Mouse (Mus musculus) lung, embryonic 16.5 days (tissue): Measurements from ENCODE around the gene Aldh16a1. TPM values are rescaled to one million over a fixed set of nuclear protein-coding genes. Genes with fewer than 3 reads are reported as not detected.
A peak's percentile ranks its signal among the peaks of the same experiment; 100 is the strongest.

ENCODE experiments used
- ATAC-seq: fragments of 200-750 bp; cut with Nextera tagmentation; 2 replicates; pipeline ENCODE4 v1.8.0; 2017; ENCODE audit warnings: low read depth, mild to moderate bottlenecking, moderate library complexity
- H3K27ac ChIP-seq: fragments of 300-500 bp; sonication (generic); 2 replicates; pipeline ENCODE4 v1.5.1; 2014; ENCODE audit warnings: mild to moderate bottlenecking, control low read depth, low read length
- H3K27me3 ChIP-seq: fragments of 300-500 bp; sonication (generic); 2 replicates; pipeline ENCODE4 v1.6.1; 2014; ENCODE audit warnings: low read depth, low read length, mixed read lengths; ENCODE audit not compliant: control insufficient read depth, insufficient read depth
- H3K36me3 ChIP-seq: fragments of 300-500 bp; sonication (generic); 2 replicates; pipeline ENCODE4 v1.6.1; 2014; ENCODE audit warnings: low read length; ENCODE audit not compliant: control insufficient read depth, insufficient read depth
- H3K4me1 ChIP-seq: fragments of 300-500 bp; sonication (generic); replicated peaks from 2 replicates; pipeline ENCODE4 v1.6.1; 2014; ENCODE audit warnings: low read length, mixed read lengths; ENCODE audit not compliant: control insufficient read depth, insufficient read depth
- H3K4me2 ChIP-seq: fragments of 300-500 bp; sonication (generic); 2 replicates; pipeline ENCODE4 v1.6.1; 2014; ENCODE audit warnings: low read depth, low read length, control low read depth
- H3K4me3 ChIP-seq: fragments of 300-500 bp; sonication (generic); 2 replicates; pipeline ENCODE4 v1.5.1; 2014; ENCODE audit warnings: mild to moderate bottlenecking, low read length, control low read depth
- H3K9ac ChIP-seq: fragments of 300-500 bp; sonication (generic); 2 replicates; pipeline ENCODE4 v1.6.1; 2014; ENCODE audit warnings: low read length, control low read depth
- H3K9me3 ChIP-seq: fragments of 300-500 bp; sonication (generic); 2 replicates; pipeline ENCODE4 v1.6.1; 2016; ENCODE audit warnings: low read length; ENCODE audit not compliant: control insufficient read depth
- WGBS: fragments of 180-500 bp; shearing (Covaris S2); extraction: QIAGEN DNeasy Blood & Tissue Kit; methylation state at CpG from one replicate; pipeline ENCODE4 v1.1.7; 2014; 5-methylcytosine and 5-hydroxymethylcytosine counted together
- polyA plus RNA-seq: library from polyadenylated mRNA; unstranded; fragments of >200 nt; fragmentation: Nextera tagmentation; extraction: Ambion mirVana; gene quantifications from 2 replicates; pipeline ENCODE4 v1.2.1, GENCODE M21; 2015

Gene Aldh16a1
- polyA plus RNA-seq, 1 experiment from 2014 or later: 57.4 TPM

- WGBS: 93% methylated on average over 8 of the region's 8 CpGs
- no peak overlapping the region for H3K4me2 ChIP-seq
- peaks cover 4% of the 10 kb centered on the region for H3K4me1 ChIP-seq
- no peak overlapping the region for H3K4me3 ChIP-seq
- no peak for ATAC-seq
- no peaks in the 10 kb centered on the region for H3K9me3 ChIP-seq
- H3K27ac ChIP-seq: no peak overlapping the region
- no peak overlapping the region for H3K9ac ChIP-seq
- H3K36me3 ChIP-seq: peaks cover 5% of the 10 kb centered on the region; the same call in 1 of the 2 replicates
- H3K27me3 ChIP-seq: no peaks in the 10 kb centered on the region
Measured at GRCm38 (mm10) chr7:45145460-45145859, 8.9 kb downstream of the Aldh16a1 start.

DNA sequence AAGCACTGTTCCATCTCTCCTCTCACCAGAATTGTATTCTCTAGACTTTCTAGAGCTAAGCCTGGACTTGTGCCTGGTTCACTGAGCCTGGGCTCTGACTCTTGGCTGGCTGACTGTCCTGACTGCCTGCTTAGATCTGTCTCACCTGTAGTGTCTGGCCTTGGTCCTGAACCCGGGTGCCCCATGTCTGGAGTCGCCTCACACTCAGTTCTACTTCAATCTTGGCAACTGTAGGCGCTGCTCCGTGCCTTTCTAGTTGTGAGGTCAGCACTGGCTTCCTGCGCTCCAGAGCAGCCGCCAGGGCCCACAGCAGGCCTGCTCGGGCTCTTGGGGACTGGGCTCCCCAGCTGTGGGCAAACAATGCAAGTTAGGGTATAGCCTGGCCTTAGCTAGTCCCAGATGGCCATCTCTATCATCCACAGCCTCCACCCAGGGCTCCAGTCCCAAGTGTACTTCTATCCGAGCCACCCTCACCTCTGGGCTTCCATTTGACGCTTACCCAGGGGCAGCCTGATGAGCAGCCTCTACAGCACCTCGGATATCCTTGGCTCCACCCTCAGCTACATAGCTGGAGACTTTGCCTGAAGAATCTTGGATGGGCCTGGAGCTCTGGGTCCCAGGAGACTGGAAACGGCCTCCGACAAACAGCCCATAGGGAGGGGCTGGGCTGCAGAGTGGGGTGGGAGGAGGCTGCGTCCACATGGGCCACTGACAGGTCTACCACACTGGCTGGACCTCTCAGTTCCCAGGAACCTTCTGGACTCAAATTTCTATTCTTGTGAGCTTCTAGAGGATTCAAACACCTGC lies 9.8 kb downstream of the Aldh16a1 start:
- no peak overlapping the region for H3K4me3 ChIP-seq
- no peak for ATAC-seq
- no peak overlapping the region for H3K9ac ChIP-seq
- H3K9me3 ChIP-seq: no peaks in the 10 kb centered on the region
- H3K4me2 ChIP-seq: no peak overlapping the region
- no peak overlapping the region for H3K27ac ChIP-seq
- WGBS: 83% methylated on average over 13 of the region's 13 CpGs
- no peaks in the 10 kb centered on the region for H3K27me3 ChIP-seq
- no peaks in the 10 kb centered on the region; the same call in 1 of the 2 replicates for H3K4me1 ChIP-seq
- H3K36me3 ChIP-seq: peaks cover 5% of the 10 kb centered on the region; the same call in 1 of the 2 replicates

- H3K9ac ChIP-seq: no peak overlapping the region
- peaks cover 5% of the 10 kb centered on the region; the same call in 1 of the 2 replicates for H3K36me3 ChIP-seq
- 85% methylated on average over 5 of the region's 5 CpGs for WGBS
Measured at GRCm38 (mm10) chr7:45141914-45142313, 12.5 kb downstream of the Aldh16a1 start.

DNA sequence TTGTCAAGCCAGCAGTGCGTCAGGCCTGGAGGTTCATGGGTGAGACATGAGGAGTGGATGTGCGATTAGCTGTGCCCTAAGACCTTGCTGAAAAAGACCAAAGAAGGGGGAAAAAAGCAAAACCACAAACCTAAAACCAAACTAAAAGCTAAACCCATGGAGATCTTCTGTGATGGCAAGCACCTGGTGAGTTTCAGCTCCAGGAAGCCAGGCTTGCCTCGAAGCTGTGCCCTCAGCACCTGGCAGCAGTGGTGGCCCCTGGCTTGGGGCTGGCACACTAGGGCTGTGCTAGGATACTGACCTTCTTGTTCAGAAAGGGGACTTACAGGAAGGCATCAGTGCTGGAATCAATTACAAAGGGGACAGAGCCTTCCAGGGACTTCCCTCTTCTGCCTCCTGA lies 13.1 kb downstream of the Aldh16a1 start:
- Histone ChIP-seq H3K9me3 (no peaks in the 10 kb centered on the region), H3K4me3 (no peak overlapping the region), H3K36me3 (peaks cover 5% of the 10 kb centered on the region; the same call in 1 of the 2 replicates), H3K4me1 (no peaks in the 10 kb centered on the region), H3K9ac (no peak overlapping the region), H3K4me2 (no peak overlapping the region), H3K27ac (no peak overlapping the region), H3K27me3 (no peaks in the 10 kb centered on the region)
- no peak for ATAC-seq
- WGBS: 86% methylated on average over 3 of the region's 3 CpGs

More at GRCm38 (mm10) chr7:45141914-45142313, 12.5 kb downstream of the Aldh16a1 start:
- no peaks in the 10 kb centered on the region for H3K9me3 ChIP-seq
- H3K27ac ChIP-seq: no peak overlapping the region
- H3K27me3 ChIP-seq: no peaks in the 10 kb centered on the region
- no peak overlapping the region for H3K4me3 ChIP-seq
- H3K4me1 ChIP-seq: no peaks in the 10 kb centered on the region
- no peak for ATAC-seq
- H3K4me2 ChIP-seq: no peak overlapping the region

DNA sequence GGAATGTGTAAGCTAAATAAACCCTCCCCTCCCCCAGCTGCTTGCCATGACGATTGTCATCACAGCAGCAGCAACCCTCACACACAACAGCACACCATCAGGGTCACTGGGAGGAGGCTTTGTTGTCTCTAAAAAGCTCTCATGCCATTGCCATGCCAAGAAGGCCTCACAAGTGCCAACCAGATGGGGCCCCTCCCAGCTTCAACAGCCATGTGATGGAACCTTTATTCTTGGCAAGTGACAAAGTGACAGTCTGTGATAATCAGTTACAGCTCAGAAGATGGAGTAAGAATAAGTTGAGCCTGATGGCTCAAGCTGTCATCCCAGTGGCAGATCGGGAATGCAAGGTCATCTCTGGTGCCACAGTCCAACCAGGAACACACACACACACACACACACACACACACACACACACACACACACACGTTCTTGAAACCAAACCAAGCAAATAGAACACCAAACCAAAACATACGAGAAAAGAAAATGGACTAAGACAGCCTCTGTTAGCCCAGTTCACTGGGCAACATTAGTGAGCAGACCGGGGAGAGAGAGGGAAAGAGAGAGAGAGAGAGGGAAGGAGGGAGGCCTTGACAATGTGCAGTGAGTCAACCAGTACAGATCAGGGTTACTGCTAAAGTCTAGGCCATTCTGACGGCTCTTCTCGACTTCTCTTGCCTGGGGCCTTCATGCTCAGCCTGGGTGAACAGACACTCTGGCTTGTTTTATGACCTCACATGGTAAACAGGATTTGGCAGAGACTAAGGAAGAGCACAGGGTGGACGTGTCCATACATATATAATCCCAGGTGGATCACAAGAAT lies 14.3 kb downstream of the Aldh16a1 start:
- H3K36me3 ChIP-seq: peaks cover 3% of the 10 kb centered on the region; the same call in 1 of the 2 replicates
- H3K27ac ChIP-seq: no peak overlapping the region
- no peaks in the 10 kb centered on the region for H3K9me3 ChIP-seq
- H3K4me3 ChIP-seq: no peak overlapping the region
- H3K4me1 ChIP-seq: no peaks in the 10 kb centered on the region; the same call in 1 of the 2 replicates
- WGBS: 67% methylated on average over 8 of the region's 8 CpGs
- ATAC-seq: no peak
- no peaks in the 10 kb centered on the region for H3K27me3 ChIP-seq
- no peak overlapping the region for H3K9ac ChIP-seq
- H3K4me2 ChIP-seq: no peak overlapping the region

DNA sequence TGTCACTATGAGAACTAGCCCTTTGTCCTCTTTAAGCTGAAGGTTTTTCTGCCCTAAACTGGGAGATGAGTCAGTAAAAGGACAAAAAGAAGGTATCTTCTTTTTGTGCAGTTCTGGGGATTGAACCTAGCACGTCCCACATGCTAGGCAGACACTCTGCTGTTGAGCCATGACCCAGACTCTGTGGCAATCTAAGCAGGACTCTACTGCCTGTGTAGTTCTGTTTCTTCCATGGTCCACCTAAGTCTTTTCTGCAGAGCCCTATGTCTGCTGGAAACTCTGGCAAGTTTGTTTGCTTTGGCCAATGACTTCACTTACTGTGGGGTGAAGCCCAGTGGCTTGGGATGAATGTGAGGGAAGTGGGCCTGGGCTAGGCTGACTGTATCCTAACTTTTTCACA lies 16.0 kb downstream of the Aldh16a1 start:
- peaks cover 3% of the 10 kb centered on the region; the same call in 1 of the 2 replicates for H3K36me3 ChIP-seq
- no peak overlapping the region for H3K27ac ChIP-seq
- no peaks in the 10 kb centered on the region for H3K27me3 ChIP-seq
- H3K9me3 ChIP-seq: no peaks in the 10 kb centered on the region
- no peak overlapping the region for H3K9ac ChIP-seq
- no peaks in the 10 kb centered on the region; the same call in 1 of the 2 replicates for H3K4me1 ChIP-seq
- WGBS: 79% methylated on average over 1 of the region's 1 CpGs
- no peak overlapping the region for H3K4me3 ChIP-seq
- no peak for ATAC-seq
- H3K4me2 ChIP-seq: no peak overlapping the region

DNA sequence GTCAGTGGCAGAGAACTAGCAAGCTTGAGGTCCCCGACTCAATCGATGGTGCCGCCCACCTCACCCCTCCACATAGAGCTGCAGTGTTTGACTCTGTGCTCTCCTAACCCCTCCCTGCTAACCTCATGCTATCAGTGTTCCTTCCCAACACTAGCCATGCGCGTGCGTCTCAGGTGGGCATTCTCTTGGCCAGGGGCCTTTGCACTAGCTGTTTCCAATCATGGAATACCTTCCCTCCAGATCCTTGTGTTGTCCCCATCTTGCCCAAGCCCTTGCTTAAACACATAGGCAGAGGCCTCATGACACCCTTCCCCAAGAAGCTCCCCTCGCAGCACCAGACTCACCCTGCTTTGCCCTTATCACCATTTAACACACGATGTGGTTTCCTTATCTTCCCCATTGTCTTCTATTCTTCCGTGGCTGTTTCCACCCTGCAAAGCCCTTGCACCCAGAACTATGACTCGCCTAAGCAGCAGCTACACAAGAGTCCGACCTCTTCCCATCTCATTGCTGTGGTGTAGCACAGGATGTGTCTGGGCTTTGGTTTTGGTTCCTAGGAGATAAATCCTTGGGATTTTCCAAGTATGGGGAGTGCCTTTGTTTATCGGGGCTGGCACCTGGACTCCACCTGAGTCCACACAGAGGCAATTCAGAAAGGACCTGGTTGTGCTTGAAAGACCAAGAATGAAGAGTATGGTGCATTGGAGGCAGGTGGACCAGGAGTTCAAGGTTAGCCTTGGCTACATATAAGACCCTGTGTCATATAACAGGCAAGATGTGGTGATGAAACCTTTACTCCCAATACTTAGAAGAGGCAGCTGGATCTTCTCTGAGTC lies 17.0 kb downstream of the Aldh16a1 start:
- Histone ChIP-seq H3K4me3 (no peak overlapping the region), H3K4me2 (no peak overlapping the region), H3K27me3 (no peaks in the 10 kb centered on the region), H3K9me3 (no peaks in the 10 kb centered on the region), H3K36me3 (peaks cover 2% of the 10 kb centered on the region; the same call in 1 of the 2 replicates), H3K9ac (no peak overlapping the region), H3K27ac (no peak overlapping the region), H3K4me1 (no peaks in the 10 kb centered on the region; the same call in 1 of the 2 replicates)
- WGBS: 67% methylated on average over 12 of the region's 12 CpGs
- no peak for ATAC-seq

DNA sequence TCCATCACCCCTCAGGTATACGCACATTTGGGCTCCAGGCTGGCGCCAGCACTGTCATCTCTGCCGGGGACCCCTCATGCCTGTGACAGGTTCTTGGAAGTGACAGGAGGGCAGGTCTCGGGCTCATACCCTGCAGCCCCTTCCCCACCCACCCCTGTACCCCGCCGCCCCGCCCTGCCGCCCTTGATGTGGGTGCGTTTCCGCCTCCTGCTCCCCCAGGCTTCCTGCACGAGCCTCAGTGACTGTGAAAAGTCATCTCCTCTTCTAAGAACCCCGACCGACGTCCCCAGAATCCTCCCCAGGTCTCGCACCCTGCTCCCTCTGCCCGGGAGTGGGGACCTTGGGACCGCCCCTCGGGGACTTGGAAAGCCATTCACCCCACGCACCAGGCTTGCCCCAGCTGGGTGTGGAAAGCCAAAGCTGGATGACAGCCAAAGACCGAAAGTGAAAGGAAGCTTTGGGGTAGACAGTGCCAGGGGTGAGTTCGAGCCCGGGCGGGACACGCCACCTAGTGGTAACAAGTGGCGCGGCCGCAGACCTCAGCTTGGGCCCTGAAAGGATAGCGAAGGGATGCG lies 18.3 kb downstream of the Aldh16a1 start, which contains the start of the genes Gm45713 and Flt3l:
Gene Gm45713 (minus strand): TSS at position 239 of the 575 bp plus-strand sequence.
Gene Flt3l (minus strand): TSS at position 440 of the 575 bp plus-strand sequence.
- Histone ChIP-seq H3K4me3 (peak within 1 kb of the TSS; percentile 72), H3K4me2 (peak within 1 kb of the TSS; percentile 88), H3K9ac (peak within 1 kb of the TSS; percentile 83), H3K4me1 (no peaks in the 10 kb centered on the region; the same call in 1 of the 2 replicates), H3K9me3 (no peaks in the 10 kb centered on the region), H3K36me3 (no peaks in the 10 kb centered on the region), H3K27ac (no peak within 1 kb of the TSS), H3K27me3 (no peaks in the 10 kb centered on the region)
- WGBS: 2% methylated on average over 29 of the region's 29 CpGs
- ATAC-seq: peak; percentile 88
